Mouse (Mus musculus): ENCODE results near the gene Cyth1.
A peak's percentile ranks its signal among the peaks of the same experiment; 100 is the strongest.

Cyth1 gene

GRCm38 (mm10) chr11:118114581-118115110 is 133.7 kb downstream of the Cyth1 start:
- DNase-seq (ENCODE audit: low spot score in 2 of 2) = peak; percentile 40 to 56

- DNase-seq (ENCODE audit: low spot score in 2 of 2) = no peak
These were observed 134.7 kb downstream of the Cyth1 start for GRCm38 (mm10) chr11:118113516-118114205.

GRCm38 (mm10) chr11:118104001-118104400 is 144.4 kb downstream of the Cyth1 start:
- peak; percentile 69 to 76 for DNase-seq (ENCODE audit: low spot score in 2 of 2)

- no peak for DNase-seq (ENCODE audit: low spot score in 2 of 2)
These were observed 145.0 kb downstream of the Cyth1 start for GRCm38 (mm10) chr11:118103383-118103782.

DNA sequence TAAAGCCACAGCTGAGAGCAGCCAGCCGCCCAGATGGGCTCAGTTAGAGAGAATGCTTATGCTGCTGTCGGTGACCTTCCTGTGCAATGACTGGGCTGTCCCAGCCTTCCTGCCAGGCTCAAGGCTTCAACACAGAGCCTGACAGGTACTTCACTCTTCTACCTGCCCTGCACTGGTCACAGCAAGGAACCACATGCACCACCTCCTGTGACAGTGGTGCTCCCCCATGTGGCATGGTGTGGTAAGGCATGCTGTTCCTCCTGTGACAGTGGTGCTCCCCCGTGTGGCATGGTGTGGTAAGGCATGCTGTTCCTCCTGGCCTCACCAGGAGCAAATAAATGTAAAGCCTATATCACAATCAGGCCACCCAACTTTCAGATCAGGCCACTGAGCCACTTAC is 145.6 kb downstream of the Cyth1 start:
- DNase-seq (ENCODE audit: low spot score in 2 of 2) = peak; percentile 76 to 82

- DNase-seq (ENCODE audit: low spot score in 2 of 2) = no peak
These were observed 147.3 kb downstream of the Cyth1 start for GRCm38 (mm10) chr11:118101133-118101532.

DNA sequence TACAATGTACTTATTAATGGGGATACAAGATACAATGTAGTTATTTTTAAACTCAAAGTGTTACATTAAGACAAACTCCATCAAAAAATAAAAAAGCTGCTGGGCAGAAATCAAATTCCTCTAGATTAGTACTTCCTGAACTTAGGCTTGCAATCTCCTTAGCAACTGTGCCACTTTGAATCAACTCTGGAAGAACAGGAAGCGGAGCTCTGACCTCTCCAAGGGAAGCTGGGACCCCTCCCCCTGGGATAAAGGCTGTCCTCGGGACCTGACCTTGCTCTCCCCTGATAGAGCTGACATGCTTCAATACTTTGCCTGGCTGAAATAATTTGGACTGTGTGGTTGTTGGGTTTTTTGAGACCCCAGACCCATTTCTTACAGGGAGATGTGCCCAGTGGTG is 151.7 kb downstream of the Cyth1 start:
- no peak for DNase-seq (ENCODE audit: low spot score in 2 of 2)

DNA sequence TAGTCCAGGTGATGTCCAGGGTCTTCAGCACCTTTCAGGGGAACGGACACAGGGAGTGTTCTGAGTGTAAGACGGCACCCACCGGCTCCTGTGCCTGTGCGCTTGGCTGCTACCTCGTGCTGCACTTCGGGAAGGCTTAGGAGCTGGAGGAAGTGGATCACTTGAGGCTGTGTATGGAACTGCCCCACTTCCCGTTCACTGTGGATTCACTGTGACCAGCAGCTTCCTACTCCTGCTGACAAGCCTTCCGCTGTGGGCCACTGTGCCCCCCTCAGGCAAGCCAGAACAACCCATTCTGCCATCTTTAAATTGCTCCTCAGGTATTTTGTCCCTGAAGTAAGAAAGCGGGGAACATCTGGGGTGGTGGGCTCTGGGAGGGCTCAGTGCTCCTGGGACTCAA is 153.4 kb downstream of the Cyth1 start:
- no peak for DNase-seq (ENCODE audit: low spot score in 2 of 2)

DNA sequence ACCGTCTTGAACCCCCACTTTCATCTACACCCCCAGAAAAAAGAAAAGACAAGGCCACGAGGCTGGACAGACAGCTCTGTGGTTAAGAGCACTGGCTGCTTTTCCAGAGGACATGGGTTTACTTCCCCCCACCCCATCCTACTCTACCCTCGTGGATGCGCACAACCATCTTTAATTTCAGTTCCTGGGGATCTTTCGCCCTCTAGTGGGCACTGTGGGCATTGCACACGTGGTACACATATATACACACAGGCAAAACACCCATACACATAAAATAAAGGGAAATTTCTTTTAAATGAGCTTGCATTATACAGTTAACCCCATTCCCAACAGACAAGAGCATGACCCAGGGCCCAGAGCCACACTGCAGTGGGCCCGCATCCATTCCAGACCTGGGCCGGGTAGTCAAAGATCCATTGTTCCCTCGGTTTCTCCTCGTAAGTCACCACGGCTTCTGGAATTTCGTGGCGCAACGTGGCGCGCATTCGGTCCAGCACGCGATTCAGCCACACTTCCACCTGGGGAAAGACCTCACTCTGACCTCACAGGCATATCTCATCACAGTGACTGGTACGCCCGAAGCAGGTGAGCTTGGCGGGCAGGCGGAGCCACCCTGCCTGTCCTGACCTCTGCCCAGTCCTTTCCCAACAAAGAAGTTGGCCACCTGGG is 157.3 kb downstream of the Cyth1 start:
- DNase-seq (ENCODE audit: low spot score in 2 of 2) = no peak

GRCm38 (mm10) chr11:118088896-118089295 is 159.5 kb downstream of the Cyth1 start:
- DNase-seq (ENCODE audit: low spot score in 2 of 2) = no peak

GRCm38 (mm10) chr11:118085961-118086360 is 162.4 kb downstream of the Cyth1 start:
- DNase-seq (ENCODE audit: low spot score in 2 of 2) = no peak

- no peak for DNase-seq (ENCODE audit: low spot score in 2 of 2)
These were observed 163.2 kb downstream of the Cyth1 start for GRCm38 (mm10) chr11:118085176-118085575.

GRCm38 (mm10) chr11:118084266-118084665 is 164.1 kb downstream of the Cyth1 start:
- no peak for DNase-seq (ENCODE audit: low spot score in 2 of 2)

- peak; percentile 29 to 45 for DNase-seq (ENCODE audit: low spot score in 2 of 2)
These were observed 164.6 kb downstream of the Cyth1 start for GRCm38 (mm10) chr11:118083811-118084210.

DNA sequence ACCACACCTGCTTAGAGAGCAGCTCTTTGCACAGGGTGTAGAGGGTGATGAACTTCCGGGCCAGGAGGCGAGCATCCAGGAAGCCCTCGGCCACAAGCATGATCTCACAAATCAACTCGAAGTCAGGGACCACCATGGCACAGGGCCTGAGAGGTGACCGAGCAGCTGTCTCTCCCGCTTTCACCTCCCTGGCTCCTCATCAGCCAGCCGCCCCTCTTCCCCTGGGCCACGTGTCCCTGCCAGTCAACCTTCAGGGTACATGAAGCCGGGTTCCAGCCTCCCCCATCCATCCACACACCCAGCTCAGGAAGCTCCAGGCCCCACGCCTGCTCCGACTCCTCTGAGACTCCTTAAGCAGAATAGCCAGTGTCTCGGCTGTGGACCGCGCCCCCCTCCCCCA is 166.1 kb downstream of the Cyth1 start:
- DNase-seq (ENCODE audit: low spot score in 2 of 2) = no peak

Data from spleen, postnatal 36 days (tissue).